Mouse (Mus musculus) midbrain, embryonic 14.5 days (tissue): ENCODE measurements around the gene Il1r2. TPM values are rescaled to one million over a fixed set of nuclear protein-coding genes. Genes with fewer than 3 reads are reported as not detected.

Experiments
- ATAC-seq: fragments of 200-750 bp; cut with Nextera tagmentation; 2 replicates; pipeline ENCODE4 v1.8.0; 2017; ENCODE audit warnings: moderate number of reproducible peaks, moderate library complexity; ENCODE audit not compliant: low FRiP score, low TSS enrichment
- DNase-seq: peaks from one replicate; pipeline ENCODE4 v3.0.0-alpha.2; 2015
- H3K27ac ChIP-seq: fragments of 300-500 bp; sonication (generic); replicated peaks from 2 replicates; pipeline ENCODE4 v1.5.1; 2014; ENCODE audit warnings: mild to moderate bottlenecking, low read depth, low read length, moderate library complexity
- H3K27me3 ChIP-seq: fragments of 300-500 bp; sonication (generic); 2 replicates; pipeline ENCODE4 v1.6.1; 2014; ENCODE audit warnings: low read length, control low read depth, mixed read lengths; ENCODE audit not compliant: control insufficient read depth, insufficient read depth
- H3K36me3 ChIP-seq: fragments of 300-500 bp; sonication (generic); 2 replicates; pipeline ENCODE4 v1.6.1; 2014; ENCODE audit warnings: low read length, control low read depth; ENCODE audit not compliant: control insufficient read depth, insufficient read depth
- H3K4me1 ChIP-seq: fragments of 300-500 bp; sonication (generic); 2 replicates; pipeline ENCODE4 v1.6.1; 2014; ENCODE audit warnings: mild to moderate bottlenecking, antibody characterized with exemption, low read length, control low read depth; ENCODE audit not compliant: control insufficient read depth, insufficient read depth
- H3K4me2 ChIP-seq: fragments of 300-500 bp; sonication (generic); 2 replicates; pipeline ENCODE4 v1.6.1; 2014; ENCODE audit warnings: mild to moderate bottlenecking, low read length, moderate library complexity
- H3K4me3 ChIP-seq: fragments of 300-500 bp; sonication (generic); replicated peaks from 2 replicates; pipeline ENCODE4 v1.5.1; 2014; ENCODE audit warnings: low read depth, low read length
- H3K9ac ChIP-seq: fragments of 300-500 bp; sonication (generic); replicated peaks from 2 replicates; pipeline ENCODE4 v1.6.1; 2014; ENCODE audit warnings: mild to moderate bottlenecking, low read length, moderate library complexity
- H3K9me3 ChIP-seq: fragments of 300-500 bp; sonication (generic); 2 replicates; pipeline ENCODE4 v1.6.1; 2016; ENCODE audit warnings: low read length, control low read depth, mixed read lengths; ENCODE audit not compliant: control insufficient read depth
- WGBS: fragments of 180-500 bp; shearing (Covaris S2); extraction: QIAGEN DNeasy Blood & Tissue Kit; methylation state at CpG from one replicate; pipeline ENCODE4 v1.1.7; 2014; 5-methylcytosine and 5-hydroxymethylcytosine counted together
- polyA plus RNA-seq: library from polyadenylated mRNA; unstranded; fragments of >200 nt; fragmentation: Nextera tagmentation; extraction: Ambion mirVana; gene quantifications from 2 replicates; pipeline ENCODE4 v1.2.1, GENCODE M21; 2014

The Il1r2 gene
- polyA plus RNA-seq, 1 experiment from 2014 or later: 0.45 TPM

GRCm38 (mm10) chr1:40077328-40077727, 3.4 kb downstream of the Il1r2 start:
- Histone ChIP-seq H3K4me3 (no peak overlapping the region), H3K27ac (no peak overlapping the region), H3K4me1 (no peaks in the 10 kb centered on the region), H3K27me3 (no peaks in the 10 kb centered on the region), H3K9ac (no peak overlapping the region), H3K36me3 (no peaks in the 10 kb centered on the region), H3K9me3 (no peaks in the 10 kb centered on the region), H3K4me2 (no peak overlapping the region)
- no peak for ATAC-seq
- DNase-seq: no peak
- 98% methylated on average over 2 of the region's 2 CpGs for WGBS

GRCm38 (mm10) chr1:40081041-40081440, 7.2 kb downstream of the Il1r2 start:
- Histone ChIP-seq H3K4me2 (no peak overlapping the region), H3K9me3 (no peaks in the 10 kb centered on the region), H3K27ac (no peak overlapping the region), H3K27me3 (no peaks in the 10 kb centered on the region), H3K36me3 (no peaks in the 10 kb centered on the region), H3K9ac (no peak overlapping the region), H3K4me3 (no peak overlapping the region), H3K4me1 (peaks cover 10% of the 10 kb centered on the region; the same call in 1 of the 2 replicates)
- DNase-seq (no peak), ATAC-seq (no peak)
- 88% methylated on average over 2 of the region's 2 CpGs for WGBS

- Histone ChIP-seq H3K4me3 (no peak overlapping the region), H3K9me3 (no peaks in the 10 kb centered on the region), H3K27me3 (no peaks in the 10 kb centered on the region; the same call in 1 of the 2 replicates), H3K9ac (no peak overlapping the region), H3K4me1 (peaks cover 10% of the 10 kb centered on the region; the same call in 1 of the 2 replicates), H3K4me2 (peak overlapping the region; percentile 76), H3K36me3 (no peaks in the 10 kb centered on the region), H3K27ac (no peak overlapping the region)
- 63% methylated on average over 3 of the region's 3 CpGs for WGBS
- no peak for ATAC-seq
- DNase-seq: no peak
Measured at GRCm38 (mm10) chr1:40084386-40084785, 10.5 kb downstream of the Il1r2 start.

GRCm38 (mm10) chr1:40085403-40086182, 11.7 kb downstream of the Il1r2 start:
- DNase-seq (peak; percentile 92), ATAC-seq (peak; percentile 82)
- no peaks in the 10 kb centered on the region for H3K36me3 ChIP-seq
- 3% methylated on average over 25 of the region's 25 CpGs for WGBS
- H3K4me2 ChIP-seq: peak overlapping the region; percentile 76
- H3K9ac ChIP-seq: peak overlapping the region; percentile 52
- peaks cover 10% of the 10 kb centered on the region; the same call in 1 of the 2 replicates for H3K4me1 ChIP-seq
- H3K27ac ChIP-seq: 0 out of 2 replicates have a peak overlapping the region, but pooled peaks have one; percentile 14
- no peaks in the 10 kb centered on the region; the same call in 1 of the 2 replicates for H3K27me3 ChIP-seq
- H3K9me3 ChIP-seq: no peaks in the 10 kb centered on the region
- peak overlapping the region; percentile 45 for H3K4me3 ChIP-seq

- Histone ChIP-seq H3K9ac (no peak overlapping the region), H3K4me1 (no peaks in the 10 kb centered on the region), H3K9me3 (no peaks in the 10 kb centered on the region), H3K27me3 (no peaks in the 10 kb centered on the region; the same call in 1 of the 2 replicates), H3K27ac (no peak overlapping the region), H3K36me3 (no peaks in the 10 kb centered on the region), H3K4me2 (no peak overlapping the region), H3K4me3 (no peak overlapping the region)
- no peak for DNase-seq
- 91% methylated on average over 9 of the region's 9 CpGs for WGBS
- ATAC-seq: no peak
Measured at GRCm38 (mm10) chr1:40091160-40091559, 17.3 kb downstream of the Il1r2 start.

GRCm38 (mm10) chr1:40092541-40092940, 18.7 kb downstream of the Il1r2 start:
- ATAC-seq (no peak), DNase-seq (no peak)
- H3K4me2 ChIP-seq: no peak overlapping the region
- no peaks in the 10 kb centered on the region for H3K9me3 ChIP-seq
- no peak overlapping the region for H3K9ac ChIP-seq
- H3K4me3 ChIP-seq: no peak overlapping the region
- H3K27me3 ChIP-seq: no peaks in the 10 kb centered on the region
- no peaks in the 10 kb centered on the region for H3K4me1 ChIP-seq
- H3K36me3 ChIP-seq: no peaks in the 10 kb centered on the region
- no peak overlapping the region for H3K27ac ChIP-seq
- 73% methylated on average over 6 of the region's 6 CpGs for WGBS

- Histone ChIP-seq H3K27me3 (no peaks in the 10 kb centered on the region), H3K9ac (no peak overlapping the region), H3K4me1 (no peaks in the 10 kb centered on the region), H3K27ac (no peak overlapping the region), H3K4me3 (no peak overlapping the region), H3K4me2 (no peak overlapping the region), H3K36me3 (no peaks in the 10 kb centered on the region), H3K9me3 (no peaks in the 10 kb centered on the region)
- 84% methylated on average over 3 of the region's 3 CpGs for WGBS
- DNase-seq: no peak
- ATAC-seq: no peak
Measured at GRCm38 (mm10) chr1:40094601-40095304, 20.9 kb downstream of the Il1r2 start.

GRCm38 (mm10) chr1:40095585-40095984, 21.7 kb downstream of the Il1r2 start:
- Histone ChIP-seq H3K27ac (no peak overlapping the region), H3K27me3 (no peaks in the 10 kb centered on the region), H3K36me3 (no peaks in the 10 kb centered on the region), H3K4me2 (no peak overlapping the region), H3K9ac (no peak overlapping the region), H3K4me1 (no peaks in the 10 kb centered on the region), H3K9me3 (no peaks in the 10 kb centered on the region), H3K4me3 (no peak overlapping the region)
- WGBS: 23% methylated on average over 1 of the region's 1 CpGs
- no peak for ATAC-seq
- no peak for DNase-seq
